Mouse (Mus musculus) lung, postnatal 36 days (tissue): ENCODE results near the gene Fam168a.

ENCODE experiments used
- DNase-seq: peaks from one replicate; pipeline ENCODE4 v3.0.0; 2022; ENCODE audit warnings: mixed read lengths

Gene Fam168a

GRCm38 (mm10) chr7:100706143-100706841 lies at the start of gene Fam168a:
Gene Fam168a, plus strand, starts transcription at chr7:100706635.
- peak; percentile 98 for DNase-seq

DNA sequence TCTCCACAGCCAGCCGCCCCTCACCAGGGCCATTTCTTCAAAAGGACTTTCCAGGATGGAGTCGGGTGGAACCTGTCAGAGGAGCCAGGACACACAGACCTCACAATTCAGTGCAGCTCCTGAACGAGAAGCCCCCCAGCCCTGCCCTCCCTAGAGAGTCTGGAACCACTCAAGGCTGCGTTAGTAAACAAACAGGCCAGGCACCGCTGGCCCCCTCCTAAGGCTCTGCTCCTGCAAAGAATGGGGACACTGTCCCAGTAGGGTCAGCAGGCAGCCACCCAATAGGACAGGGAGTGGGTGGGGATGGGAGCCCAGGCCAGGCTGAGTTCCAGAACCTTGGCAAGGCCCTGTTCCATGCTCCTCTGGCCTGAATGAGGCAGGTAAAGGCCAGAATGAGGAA lies 49.7 kb upstream of the Fam168a start:
- DNase-seq, result no peak

GRCm38 (mm10) chr7:100658093-100658578 lies 48.3 kb upstream of the Fam168a start:
- peak; percentile 91 for DNase-seq

DNA sequence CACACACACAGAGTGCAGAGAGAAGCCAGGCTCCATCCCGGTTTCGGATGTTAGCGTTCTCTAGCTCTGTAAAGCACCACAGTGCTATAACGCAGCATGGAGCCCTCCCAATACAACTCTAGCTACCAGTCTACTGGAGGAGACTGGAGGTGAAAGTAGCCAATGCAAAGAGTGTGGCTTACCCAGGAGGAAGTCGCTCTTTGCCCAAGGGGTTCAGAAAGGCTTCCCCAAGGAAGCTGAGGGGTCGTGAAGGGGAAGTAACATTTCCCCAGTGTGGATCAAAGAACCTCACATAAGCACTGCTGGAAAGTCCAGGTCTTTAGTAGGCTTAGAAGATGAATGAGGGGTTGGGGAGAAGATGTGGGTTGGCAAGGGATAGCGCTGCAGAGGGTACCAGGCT lies 45.2 kb upstream of the Fam168a start:
- DNase-seq, result no peak

DNA sequence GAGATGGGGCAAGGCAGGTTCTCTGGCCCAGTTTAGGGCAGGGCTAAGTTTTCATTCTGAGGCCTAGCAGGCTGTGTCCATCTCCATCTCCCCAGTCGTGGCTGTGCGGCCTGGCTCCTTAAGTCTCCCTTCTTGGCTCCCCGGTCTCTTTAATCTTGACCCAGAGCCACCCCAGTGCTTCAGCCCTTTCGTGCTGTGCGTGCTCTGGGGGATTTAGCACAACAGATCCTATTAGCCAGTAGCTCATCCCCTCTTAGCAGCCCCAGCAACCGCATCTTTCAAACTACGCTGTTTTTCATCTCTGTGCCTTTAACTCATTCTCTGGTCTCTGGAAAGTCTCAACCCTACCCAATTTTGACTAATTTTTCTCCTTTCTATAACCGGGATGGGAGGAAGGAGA lies 44.2 kb upstream of the Fam168a start, which contains the start of gene Plekhb1:
Plekhb1 (minus strand) TSS at position 184 of the 400 bp plus-strand sequence.
- DNase-seq, result no peak

- DNase-seq, result peak; percentile 97
These were observed 43.2 kb upstream of the Fam168a start for GRCm38 (mm10) chr7:100663190-100663589.

GRCm38 (mm10) chr7:100663729-100664304 lies 42.6 kb upstream of the Fam168a start:
- DNase-seq, result no peak

- DNase-seq, result no peak
These were observed 35.8 kb upstream of the Fam168a start for GRCm38 (mm10) chr7:100670646-100671045.

GRCm38 (mm10) chr7:100673452-100673851 lies 33.0 kb upstream of the Fam168a start:
- no peak for DNase-seq

DNA sequence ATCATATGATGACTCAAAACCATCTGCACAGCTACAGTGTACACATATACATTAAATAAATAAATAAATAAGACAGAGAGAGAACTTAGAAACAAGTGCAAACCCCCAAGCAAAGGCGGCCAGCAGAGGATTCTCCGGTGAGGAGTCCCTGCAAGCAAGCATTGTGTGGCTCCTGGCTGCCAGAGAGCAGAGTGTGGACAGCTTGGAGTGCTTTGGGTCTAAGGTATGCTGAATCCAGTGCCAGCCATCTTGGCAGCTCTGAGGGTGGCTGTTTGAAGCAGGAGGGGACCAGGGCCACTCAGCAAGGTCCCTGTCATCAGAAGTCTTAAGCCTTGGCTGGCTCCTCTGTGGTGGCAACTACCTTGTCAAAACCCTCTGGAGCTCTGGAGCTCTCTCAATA lies 31.5 kb upstream of the Fam168a start:
- DNase-seq, result no peak

GRCm38 (mm10) chr7:100678052-100678451 lies 28.4 kb upstream of the Fam168a start:
- DNase-seq, result no peak

DNA sequence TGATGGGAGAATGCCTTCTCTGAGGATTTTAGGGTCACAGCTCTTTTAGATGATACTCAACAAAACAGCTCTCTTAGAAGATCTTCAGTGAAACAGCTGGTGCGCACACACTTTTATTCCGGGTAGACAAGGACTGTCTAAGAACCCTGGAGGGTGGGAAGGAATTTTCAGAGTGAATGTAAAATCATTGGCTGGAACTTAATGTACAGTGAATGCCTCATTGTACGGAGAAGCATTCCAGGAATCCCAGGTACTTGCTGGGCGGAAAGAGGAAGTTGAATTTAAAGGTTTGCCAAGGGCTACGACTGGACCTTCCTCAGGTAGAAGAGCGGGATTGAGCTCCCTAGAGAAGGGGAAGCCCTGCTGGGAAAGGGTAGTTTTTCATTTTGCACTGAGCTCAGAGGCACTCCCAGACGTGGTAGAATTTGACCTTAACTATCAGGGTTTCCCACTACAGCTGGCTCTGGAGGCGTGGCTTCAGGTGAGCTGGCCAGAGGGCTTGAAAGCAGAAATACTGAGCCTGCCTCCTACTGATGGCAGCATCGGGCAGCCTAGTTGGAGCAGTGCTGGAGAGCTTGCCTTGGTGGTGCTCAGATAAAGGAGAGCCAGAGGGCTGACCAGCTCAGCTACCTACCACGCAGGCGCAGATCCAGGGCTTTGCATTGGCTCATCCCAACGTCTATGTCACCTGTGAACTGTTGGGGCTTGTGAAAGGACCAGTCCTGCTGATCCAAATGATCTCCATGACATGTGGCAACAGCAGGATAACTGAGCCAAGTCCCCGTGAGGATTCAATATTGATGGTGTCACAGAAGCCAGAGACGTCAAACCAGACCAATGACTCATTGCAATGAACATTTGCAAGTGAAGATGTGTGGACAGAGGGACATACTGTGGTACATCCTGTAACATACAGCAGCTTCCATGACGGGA lies 27.2 kb upstream of the Fam168a start:
- DNase-seq, result peak; percentile 40

- no peak for DNase-seq
These were observed 25.3 kb upstream of the Fam168a start for GRCm38 (mm10) chr7:100681132-100681531.

- DNase-seq, result no peak
These were observed 23.2 kb upstream of the Fam168a start for GRCm38 (mm10) chr7:100683241-100683640.

GRCm38 (mm10) chr7:100684081-100684480 lies 22.4 kb upstream of the Fam168a start:
- DNase-seq, result no peak

DNA sequence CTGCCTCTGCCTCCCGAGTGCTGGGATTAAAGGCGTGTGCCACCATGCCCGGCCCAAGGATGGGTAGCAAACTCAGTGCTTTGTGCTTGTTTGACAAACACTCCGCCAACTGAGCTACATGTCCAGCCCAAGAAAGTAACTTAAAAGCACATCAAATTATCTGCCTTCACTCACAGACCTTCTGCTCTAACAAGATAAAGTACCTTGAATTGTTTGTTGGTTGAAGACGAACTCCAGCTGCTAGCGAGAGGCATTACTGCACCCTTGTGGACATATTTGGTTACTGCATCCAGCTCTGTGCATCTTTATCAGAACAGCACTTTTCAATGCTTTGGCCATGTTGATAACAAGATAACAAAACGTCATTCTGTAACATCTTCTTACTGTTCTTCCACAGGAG lies 21.9 kb upstream of the Fam168a start:
- DNase-seq, result peak; percentile 85

- peak; percentile 80 for DNase-seq
These were observed 21.1 kb upstream of the Fam168a start for GRCm38 (mm10) chr7:100685061-100686030.

GRCm38 (mm10) chr7:100688471-100688870 lies 18.0 kb upstream of the Fam168a start:
- DNase-seq, result no peak

DNA sequence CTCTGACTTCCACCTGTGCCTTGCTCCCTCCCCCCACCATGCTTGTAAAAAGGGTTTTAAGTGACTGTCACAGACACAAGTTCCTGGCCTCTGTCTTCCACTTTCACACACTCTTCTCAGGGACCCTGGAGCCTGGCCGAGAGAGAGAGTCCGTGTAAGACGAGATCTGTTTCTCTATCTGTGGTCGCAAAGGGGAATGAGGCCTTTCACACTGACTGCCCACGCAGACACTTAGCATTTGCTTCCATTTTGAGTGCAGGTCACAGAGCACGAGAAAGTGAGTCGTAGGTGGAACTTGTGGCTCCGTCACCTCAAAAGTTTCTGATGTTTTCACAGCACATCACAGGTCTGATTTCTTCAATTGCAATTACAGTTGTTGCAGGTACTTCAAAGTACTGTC lies 13.2 kb upstream of the Fam168a start:
- peak; percentile 25 for DNase-seq

GRCm38 (mm10) chr7:100699771-100700770 lies 6.4 kb upstream of the Fam168a start:
- DNase-seq, result peak; percentile 49
